ENCODE assay signal across 11 mouse cellular contexts in the genomic region with DNA sequence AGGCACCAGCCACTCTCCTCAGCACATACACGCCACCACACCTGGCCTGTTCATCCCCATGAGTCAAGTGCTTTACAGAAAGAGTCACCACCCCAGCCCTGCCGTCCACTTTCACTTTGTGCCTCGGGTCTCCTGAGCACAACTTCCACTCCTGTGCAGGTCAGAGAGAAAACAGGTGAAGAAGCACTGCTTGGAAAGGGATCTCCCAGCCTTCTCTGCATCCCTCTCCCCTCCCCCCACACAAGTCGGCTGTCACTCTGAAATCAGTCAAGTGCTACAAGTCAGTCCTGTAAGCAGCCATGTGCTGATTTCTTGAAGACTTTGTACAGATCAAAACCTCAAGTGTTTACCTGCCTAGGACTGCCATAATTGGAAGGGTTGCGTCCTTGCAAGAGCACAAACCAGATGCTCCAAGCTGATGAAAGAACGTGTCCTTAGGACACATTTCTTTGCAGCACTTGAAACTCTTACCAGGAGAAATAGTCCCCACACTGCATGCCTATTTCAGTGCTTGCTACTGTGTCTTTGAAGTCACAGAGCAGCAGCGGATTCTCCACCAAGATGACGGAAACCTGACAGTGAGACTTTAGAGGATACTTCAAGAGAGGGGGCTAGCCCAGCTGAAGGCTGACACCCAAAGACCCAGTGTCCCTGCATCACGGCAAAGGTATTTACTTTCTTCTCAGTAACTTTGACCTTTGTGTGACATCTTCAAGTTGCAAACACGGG. TPM values are rescaled to one million over a fixed set of nuclear protein-coding genes. Genes with fewer than 3 reads are reported as not detected.
DNase-seq lines count a peak whose midpoint lies in the region; ATAC-seq and TF ChIP-seq lines count a peak whose summit lies in the region.
"Had no signal": no experiment of that assay in that cellular context is flagged by ENCODE, and none has a peak within 500 bp of the region (broad histone marks: within the 10 kb centered on the region; RNA-seq: fewer than 3 reads in every experiment).

No protein-coding gene starts in this region.

- H3K27ac ChIP-seq in heart, embryonic 13.5 days (replicated peaks) = no peak overlapping the region; the same call in 1 of the 2 replicates
- H3K27ac ChIP-seq in forebrain, postnatal 0 days (ENCODE audit: low read depth, low read length) = no peak overlapping the region
- H3K27ac ChIP-seq: limb, embryonic 12.5 days had no signal

- H3K4me2 ChIP-seq in heart, embryonic 13.5 days = peak overlapping the region; percentile 52
- H3K4me2 ChIP-seq in forebrain, postnatal 0 days (ENCODE audit: low read depth) = no peak overlapping the region
- H3K4me2 ChIP-seq: limb, embryonic 12.5 days had no signal

- TF ChIP-seq CTCF in forebrain, postnatal 0 days (IDR thresholded peaks at IDR 0.05; ENCODE audit: low read depth) = no peak

- H3K4me1 ChIP-seq in heart, embryonic 13.5 days = peaks cover 54% of the 10 kb centered on the region
- peaks cover 78% of the 10 kb centered on the region for H3K4me1 ChIP-seq in megakaryocyte, embryonic 14.5 days
- H3K4me1 ChIP-seq in forebrain, postnatal 0 days (ENCODE audit: insufficient read depth) = peaks cover 22% of the 10 kb centered on the region

- H3K9ac ChIP-seq in heart, embryonic 13.5 days = peak overlapping the region; percentile 44
- no peak overlapping the region for H3K9ac ChIP-seq in forebrain, postnatal 0 days
- H3K9ac ChIP-seq: limb, embryonic 12.5 days had no signal

- no peaks in the 10 kb centered on the region for H3K9me3 ChIP-seq in heart, embryonic 13.5 days
- H3K9me3 ChIP-seq in megakaryocyte, embryonic 14.5 days = no peaks in the 10 kb centered on the region
- H3K9me3 ChIP-seq in forebrain, postnatal 0 days (ENCODE audit: low read length) = no peaks in the 10 kb centered on the region
- H3K9me3 ChIP-seq: limb, embryonic 12.5 days had no signal

- DNase-seq in heart, adult 8-10 months (ENCODE audit: low spot score) = no peak
- peak; percentile 50 for DNase-seq in kidney, postnatal 14 days
- peak; percentile 69 for DNase-seq in thymus, postnatal 0 days (ENCODE audit: low spot score)
- DNase-seq in layer of hippocampus, adult 9-11 months = no peak
- no peak for DNase-seq in forebrain, postnatal 0 days

- H3K4me3 ChIP-seq in heart, embryonic 13.5 days = peak overlapping the region; percentile 16; the same call in 1 of the 2 replicates
- H3K4me3 ChIP-seq in megakaryocyte, embryonic 14.5 days (replicated peaks) = peak overlapping the region; percentile 84
- no peak overlapping the region for H3K4me3 ChIP-seq in forebrain, postnatal 0 days (ENCODE audit: low read depth, low read length)
- H3K4me3 ChIP-seq: erythroblast, embryonic 14.5 days; limb, embryonic 12.5 days; myocyte had no signal

- 42% methylated on average over 10 of the region's 10 CpGs for WGBS in heart, embryonic 13.5 days
- WGBS in forebrain, postnatal 0 days = 65% methylated on average over 10 of the region's 10 CpGs

- H3K36me3 ChIP-seq in heart, embryonic 13.5 days = peaks cover 9% of the 10 kb centered on the region
- H3K36me3 ChIP-seq in megakaryocyte, embryonic 14.5 days (replicated peaks; ENCODE audit: low read length) = peaks cover 46% of the 10 kb centered on the region
- peaks cover 3% of the 10 kb centered on the region; the same call in 1 of the 2 replicates for H3K36me3 ChIP-seq in forebrain, postnatal 0 days (ENCODE audit: insufficient read depth)
- H3K36me3 ChIP-seq: limb, embryonic 12.5 days had no signal

- ATAC-seq in heart, embryonic 13.5 days (ENCODE audit: extremely low read depth, insufficient number of reproducible peaks, low FRiP score, low TSS enrichment) = no peak
- ATAC-seq in megakaryocyte, adult 5-6 weeks (ENCODE audit: poor library complexity, severe bottlenecking) = no peak
- no peak for ATAC-seq in forebrain, postnatal 0 days

- no peaks in the 10 kb centered on the region for H3K27me3 ChIP-seq in heart, embryonic 13.5 days (replicated peaks)
- no peaks in the 10 kb centered on the region for H3K27me3 ChIP-seq in megakaryocyte, embryonic 14.5 days (replicated peaks)
- no peaks in the 10 kb centered on the region for H3K27me3 ChIP-seq in forebrain, postnatal 0 days (ENCODE audit: insufficient read depth, low read length)
- H3K27me3 ChIP-seq: limb, embryonic 12.5 days had no signal

RNA-seq across cellular contexts. Expression of gene Atxn1, which starts 58.2 kb away (rescaled TPM):
- 5.8 and 7.2 TPM in 2 replicates for polyA plus RNA-seq in heart, embryonic 13.5 days (2015; fragmentation: Nextera tagmentation; extraction: Ambion mirVana)
- total RNA-seq in heart, adult 8-10 months (2022) = 10 to 100 TPM; 33.5 to 37.8 (median 35.8) TPM
- polyA plus RNA-seq in megakaryocyte, embryonic 14.5 days (2012; ENCODE audit: insufficient read depth, low replicate concordance) = 3.2 and 7.3 TPM in 2 replicates
- total RNA-seq in megakaryocyte, adult 5-6 weeks (2015) = 4.8 and 9.0 TPM in 2 replicates
- total RNA-seq in megakaryocyte, adult 5-6 weeks (2017) = 5.9 and 22.2 TPM in 2 replicates
- 3.8 and 6.3 TPM in 2 replicates for polyA plus RNA-seq in thymus, postnatal 0 days (2015; fragmentation: Nextera tagmentation; extraction: Ambion mirVana)
- 32.3 and 33.6 TPM in 2 replicates for total RNA-seq in forebrain, postnatal 0 days (2014; rRNA removed)
- 7.6 and 13.0 TPM in 2 replicates for polyA plus RNA-seq in forebrain, postnatal 0 days (2015; fragmentation: Nextera tagmentation; extraction: Ambion mirVana)

Comparison
In these comparisons a context has a peak if more than half of its experiments do, and no peak if none do; other contexts are left out.
1. DNase-seq: peak in kidney, postnatal 14 days (single experiment) and thymus, postnatal 0 days (single experiment); none in heart, adult 8-10 months (single experiment), layer of hippocampus, adult 9-11 months (single experiment) and forebrain, postnatal 0 days (single experiment).